Mouse (Mus musculus) fibroblast of lung, adult 2 months (primary cell): ENCODE results near the gene Col4a6.
A peak's percentile ranks its signal among the peaks of the same experiment; 100 is the strongest.

ENCODE experiments used
- DNase-seq: peaks from one replicate; pipeline ENCODE4 v3.0.0-alpha.2; 2011; ENCODE audit warnings: low read depth

Col4a6 gene

DNA sequence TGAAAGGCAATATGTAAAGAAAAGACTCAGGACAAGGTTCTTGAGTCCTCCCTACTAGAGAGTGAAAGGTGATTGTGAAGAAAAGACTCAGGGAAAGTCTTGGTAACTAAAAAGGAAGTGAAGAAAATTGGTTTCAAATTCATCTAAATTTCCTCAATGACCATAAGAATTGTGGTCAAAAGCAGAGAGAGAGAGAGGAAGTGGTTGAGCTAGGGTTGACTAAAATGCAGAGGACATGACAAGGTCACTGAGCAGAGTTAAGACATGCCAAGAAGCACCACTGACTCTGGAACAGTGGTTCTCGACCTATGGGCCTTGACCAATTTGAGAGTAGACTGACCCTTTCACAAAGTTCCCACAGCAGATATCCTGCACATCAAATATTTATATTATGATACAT is 224.2 kb downstream of the Col4a6 start:
- DNase-seq = no peak

GRCm38 (mm10) chrX:141236564-141237333 is 237.1 kb downstream of the Col4a6 start:
- DNase-seq = peak; percentile 4

DNA sequence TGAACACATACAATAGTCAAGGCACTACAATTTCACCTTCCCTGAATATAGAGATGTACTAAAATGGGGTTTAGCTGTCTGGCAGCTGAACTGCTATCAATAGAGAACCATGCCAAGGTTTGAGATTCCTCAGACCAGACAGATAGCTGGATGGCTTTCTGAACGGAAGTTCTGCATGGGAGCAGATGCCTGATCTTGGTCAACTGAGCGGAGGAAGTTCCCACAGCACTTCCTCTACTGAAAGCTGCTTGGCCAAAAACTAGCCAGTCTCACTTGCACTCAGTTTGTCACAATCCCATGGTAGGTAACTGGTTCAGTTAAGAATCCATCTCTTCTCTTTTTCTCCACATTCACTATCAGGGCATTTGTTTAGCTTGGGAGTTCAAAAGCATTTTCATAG is 245.7 kb downstream of the Col4a6 start:
- DNase-seq = no peak

DNA sequence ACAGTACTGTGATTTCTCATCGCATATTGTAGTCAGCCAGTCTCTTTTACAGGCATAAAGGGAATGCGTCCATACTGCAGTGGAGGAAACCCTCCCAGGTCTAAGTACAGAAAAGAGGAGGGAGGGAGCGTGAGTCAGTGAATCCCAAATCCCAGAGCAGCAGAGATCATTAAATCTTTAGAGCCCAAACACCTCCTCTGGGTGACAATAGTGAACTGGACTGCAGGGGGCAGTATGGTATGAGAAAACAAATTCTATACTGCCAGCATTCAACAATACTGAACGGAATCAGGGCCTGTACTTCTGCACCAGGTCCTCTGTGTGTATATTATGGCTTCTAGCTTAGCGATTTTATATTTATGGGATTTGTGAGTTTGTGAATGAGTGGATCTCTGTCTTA is 261.1 kb downstream of the Col4a6 start:
- no peak for DNase-seq

DNA sequence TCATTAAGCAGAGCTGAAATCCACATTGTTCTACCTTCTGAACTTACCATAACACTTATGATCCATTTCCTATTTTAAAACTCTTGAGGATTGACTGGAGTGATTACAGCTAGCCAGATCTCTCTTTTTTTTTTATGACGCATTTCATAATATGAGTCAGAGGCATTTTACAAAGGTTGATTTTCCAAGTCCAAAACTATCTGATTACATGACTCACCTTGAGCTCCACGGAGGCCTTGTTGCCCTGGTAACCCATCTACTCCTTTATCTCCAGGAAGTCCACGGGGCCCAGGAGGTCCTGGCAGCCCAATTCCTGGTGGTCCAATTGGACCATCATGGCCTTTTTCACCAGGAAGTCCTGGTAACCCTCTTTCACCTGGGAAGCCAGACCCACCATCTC is 274.9 kb downstream of the Col4a6 start:
- DNase-seq = no peak

- DNase-seq = no peak
Measured at GRCm38 (mm10) chrX:141195036-141195435, 278.8 kb downstream of the Col4a6 start.

GRCm38 (mm10) chrX:141175353-141175752 is 298.5 kb downstream of the Col4a6 start:
- DNase-seq = no peak

- no peak for DNase-seq
Measured at GRCm38 (mm10) chrX:141165067-141165466, 308.8 kb downstream of the Col4a6 start.

GRCm38 (mm10) chrX:141160371-141160770 is 313.5 kb downstream of the Col4a6 start:
- no peak for DNase-seq

- no peak for DNase-seq
Measured at GRCm38 (mm10) chrX:141158160-141158559, 315.7 kb downstream of the Col4a6 start.

DNA sequence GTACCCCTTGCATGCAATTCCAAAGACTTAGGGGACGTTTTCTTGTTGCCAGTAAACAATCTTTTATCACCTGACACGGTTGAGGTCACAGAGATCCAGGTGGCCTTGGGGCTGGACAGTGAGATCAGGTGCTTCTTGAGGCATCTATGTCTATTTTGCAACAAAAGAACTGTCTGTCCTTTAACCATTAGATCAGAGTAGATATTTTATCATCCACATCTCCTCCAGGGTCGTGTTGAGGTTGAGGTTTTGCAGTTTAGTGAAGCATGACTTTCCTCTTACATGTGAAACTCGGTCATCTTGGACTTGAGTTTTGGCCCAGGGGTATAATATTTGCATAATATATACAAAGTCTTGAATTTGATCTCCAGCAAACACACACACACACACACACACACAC is 316.2 kb downstream of the Col4a6 start:
- no peak for DNase-seq

- no peak for DNase-seq
Measured at GRCm38 (mm10) chrX:141156696-141157095, 317.2 kb downstream of the Col4a6 start.

GRCm38 (mm10) chrX:141151182-141151581 is 322.7 kb downstream of the Col4a6 start:
- no peak for DNase-seq

DNA sequence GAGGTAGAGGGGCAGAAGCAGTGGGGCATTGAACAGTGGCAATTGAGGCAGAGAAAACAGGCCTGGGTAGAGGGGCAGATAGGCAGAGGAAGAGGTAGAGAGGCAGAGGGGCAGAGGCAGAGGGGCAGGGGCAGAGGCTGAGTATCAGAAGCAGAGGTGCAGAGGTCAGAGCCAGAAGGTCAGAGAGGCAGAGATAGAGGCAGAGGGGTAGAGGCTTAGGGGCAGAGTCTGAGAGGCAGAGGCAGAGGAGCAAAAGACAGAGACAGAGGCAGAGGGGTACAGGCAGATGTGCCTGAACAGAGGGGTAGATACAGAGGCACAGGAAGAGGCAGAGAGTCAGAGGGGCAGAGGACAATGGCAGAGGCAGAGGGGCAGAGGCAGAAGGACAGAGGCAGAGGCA is 323.6 kb downstream of the Col4a6 start:
- DNase-seq = no peak

GRCm38 (mm10) chrX:141149705-141150104 is 324.2 kb downstream of the Col4a6 start:
- no peak for DNase-seq
